Mouse (Mus musculus): ENCODE measurements around the gene F11r. TPM values are rescaled to one million over a fixed set of nuclear protein-coding genes. Genes with fewer than 3 reads are reported as not detected.

Gene F11r
- 0.26 TPM for polyA plus RNA-seq (2017; shearing (Covaris generic))

GRCm38 (mm10) chr1:171437264-171438013 lies at the start of gene F11r:
Gene F11r (plus strand): TSS chr1:171437535.

DNA sequence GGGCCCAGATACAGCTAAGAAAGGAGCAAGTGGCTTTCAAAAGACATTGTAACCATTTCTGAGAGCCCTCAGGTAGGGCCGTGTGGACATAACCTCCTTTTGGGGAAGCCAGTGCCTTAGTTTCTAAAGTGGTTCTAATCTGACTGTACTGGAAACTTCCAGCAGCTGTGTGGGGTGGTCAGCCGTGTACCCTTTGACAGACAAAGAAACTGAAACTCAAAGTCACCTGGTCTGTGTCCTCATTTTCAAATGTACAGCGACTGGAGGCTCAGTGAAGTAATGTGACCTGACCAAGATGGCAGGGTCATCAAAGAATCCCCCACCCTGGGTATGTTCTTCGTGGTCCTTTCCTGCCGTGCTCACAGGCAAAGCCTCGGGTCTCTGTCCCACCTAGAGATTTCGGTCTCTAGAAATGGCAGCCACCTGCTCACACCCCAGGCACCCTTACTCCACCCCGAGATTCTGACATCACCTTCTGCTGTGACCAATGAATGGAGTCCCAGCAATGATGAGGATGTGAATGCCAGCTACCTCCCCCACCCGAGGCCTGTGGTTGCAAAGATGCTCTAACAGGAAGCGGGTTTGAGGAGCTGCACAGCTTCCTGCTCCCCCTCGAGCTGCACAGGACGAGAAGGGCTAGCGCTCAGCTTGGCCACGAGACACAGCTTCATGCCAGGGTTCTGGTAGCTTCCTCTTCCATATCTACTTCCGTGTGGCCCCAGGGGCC lies 48.8 kb upstream of the F11r start, which contains the start of gene Arhgap30:
Arhgap30 (plus strand) TSS at position 579 of the 727 bp plus-strand sequence.

GRCm38 (mm10) chr1:171410947-171411484 lies 26.3 kb upstream of the F11r start, which contains the start of gene Usf1:
Gene Usf1 (plus strand): TSS chr1:171411313.

GRCm38 (mm10) chr1:171418660-171419059 lies 18.7 kb upstream of the F11r start, which contains the start of gene Tstd1:
Gene Tstd1 (plus strand): TSS chr1:171418872.

GRCm38 (mm10) chr1:171503250-171503591 lies 65.9 kb downstream of the F11r start, which contains the start of gene Alyref2:
Gene Alyref2 (plus strand): TSS chr1:171503478.

Other genes with a start within 250 kb of the F11r start
- not detected for gene Pcp4l1, start 241.3 kb upstream of the F11r start, polyA plus RNA-seq (2017; shearing (Covaris generic))
- 0.36 TPM for gene Nr1i3, start 223.6 kb upstream of the F11r start, polyA plus RNA-seq (2017; shearing (Covaris generic))
- 34.9 TPM for gene Tomm40l, start 215.0 kb upstream of the F11r start, polyA plus RNA-seq (2017; shearing (Covaris generic))
- gene Apoa2, start 212.5 kb upstream of the F11r start, polyA plus RNA-seq (2017; shearing (Covaris generic)): not detected
- 5.2 TPM for gene Fcer1g, start 203.2 kb upstream of the F11r start, polyA plus RNA-seq (2017; shearing (Covaris generic))
- 0.12 TPM for gene Adamts4, start 187.1 kb upstream of the F11r start, polyA plus RNA-seq (2017; shearing (Covaris generic))
- 181 TPM for gene Ndufs2, start 186.1 kb upstream of the F11r start, polyA plus RNA-seq (2017; shearing (Covaris generic))
- gene B4galt3, start 167.2 kb upstream of the F11r start, polyA plus RNA-seq (2017; shearing (Covaris generic)): 43.3 TPM
- 83.9 TPM for gene Ppox, start 156.3 kb upstream of the F11r start, polyA plus RNA-seq (2017; shearing (Covaris generic))
- 61.2 TPM for gene Usp21, start 149.5 kb upstream of the F11r start, polyA plus RNA-seq (2017; shearing (Covaris generic))
- gene Ufc1, start 142.5 kb upstream of the F11r start, polyA plus RNA-seq (2017; shearing (Covaris generic)): 54.1 TPM
- 45.6 TPM for gene Dedd, start 108.4 kb upstream of the F11r start, polyA plus RNA-seq (2017; shearing (Covaris generic))
- 48.6 TPM for gene Nit1, start 91.9 kb upstream of the F11r start, polyA plus RNA-seq (2017; shearing (Covaris generic))
- 93.6 TPM for gene Pfdn2, start 91.9 kb upstream of the F11r start, polyA plus RNA-seq (2017; shearing (Covaris generic))
- gene Klhdc9, start 76.7 kb upstream of the F11r start, polyA plus RNA-seq (2017; shearing (Covaris generic)): 0.29 TPM
- gene Nectin4, start 67.4 kb upstream of the F11r start, polyA plus RNA-seq (2017; shearing (Covaris generic)): 0.07 TPM
- gene Arhgap30, start 48.6 kb upstream of the F11r start, polyA plus RNA-seq (2017; shearing (Covaris generic)): 190 TPM
- 75.0 TPM for gene Usf1, start 26.2 kb upstream of the F11r start, polyA plus RNA-seq (2017; shearing (Covaris generic))
- 3.2 TPM for gene Tstd1, start 18.7 kb upstream of the F11r start, polyA plus RNA-seq (2017; shearing (Covaris generic))
- 11.0 TPM for gene Alyref2, start 65.9 kb downstream of the F11r start, polyA plus RNA-seq (2017; shearing (Covaris generic))
- not detected for gene Itln1, start 97.8 kb downstream of the F11r start, polyA plus RNA-seq (2017; shearing (Covaris generic))
- gene Cd244a, start 121.7 kb downstream of the F11r start, polyA plus RNA-seq (2017; shearing (Covaris generic)): 0.56 TPM
- 153 TPM for gene Ly9, start 169.9 kb downstream of the F11r start, polyA plus RNA-seq (2017; shearing (Covaris generic))
- gene Slamf7, start 215.5 kb downstream of the F11r start, polyA plus RNA-seq (2017; shearing (Covaris generic)): 8.5 TPM
- gene Cd48, start 244.5 kb downstream of the F11r start, polyA plus RNA-seq (2017; shearing (Covaris generic)): 403 TPM

All from CD4-positive, CD25-positive, alpha-beta regulatory T cell (primary cell).